Mouse (Mus musculus): ENCODE measurements around the gene Hivep3.
A peak's percentile ranks its signal among the peaks of the same experiment; 100 is the strongest.

The Hivep3 gene

DNA sequence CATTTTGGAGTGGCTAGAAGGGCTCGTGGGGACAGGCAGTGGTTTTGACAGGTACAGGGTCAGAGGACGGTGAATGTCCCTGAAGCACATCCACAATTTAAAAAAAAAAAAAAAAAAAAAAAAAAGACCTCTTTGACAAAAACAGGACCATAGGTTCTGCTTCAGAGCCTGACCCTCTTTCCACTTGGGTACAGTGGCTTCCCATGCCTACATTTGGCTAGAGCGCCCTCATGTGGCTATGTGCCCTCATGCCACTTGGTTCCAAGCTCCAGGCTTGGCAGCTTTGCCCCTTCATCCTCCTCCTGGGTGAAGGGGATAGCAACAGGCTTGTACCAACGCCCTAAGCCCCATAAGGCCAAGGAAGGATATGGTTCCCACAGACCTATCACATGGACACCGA, 371.0 kb downstream of the Hivep3 start:
- DNase-seq (ENCODE audit: low spot score), result no peak

DNA sequence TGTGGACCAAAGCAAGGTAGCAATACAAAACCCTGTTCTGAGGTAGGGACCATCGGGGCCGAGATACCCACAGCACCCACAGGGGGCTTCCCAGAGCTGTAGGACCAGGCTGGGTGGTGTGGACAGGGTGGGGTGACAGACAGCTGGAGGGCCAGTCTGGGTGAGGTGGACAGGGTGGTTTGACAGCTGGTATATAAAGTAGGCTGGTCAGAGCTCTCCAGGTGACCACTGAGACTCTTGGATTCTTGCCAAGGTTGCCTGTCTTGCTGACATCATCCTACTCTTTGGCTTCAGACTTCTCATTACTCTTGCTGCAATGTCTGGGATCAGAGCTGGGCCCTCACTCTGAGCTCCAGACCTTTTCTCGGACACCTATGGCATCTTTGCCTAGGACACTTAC, 372.8 kb downstream of the Hivep3 start:
- DNase-seq (ENCODE audit: low spot score), result no peak

DNA sequence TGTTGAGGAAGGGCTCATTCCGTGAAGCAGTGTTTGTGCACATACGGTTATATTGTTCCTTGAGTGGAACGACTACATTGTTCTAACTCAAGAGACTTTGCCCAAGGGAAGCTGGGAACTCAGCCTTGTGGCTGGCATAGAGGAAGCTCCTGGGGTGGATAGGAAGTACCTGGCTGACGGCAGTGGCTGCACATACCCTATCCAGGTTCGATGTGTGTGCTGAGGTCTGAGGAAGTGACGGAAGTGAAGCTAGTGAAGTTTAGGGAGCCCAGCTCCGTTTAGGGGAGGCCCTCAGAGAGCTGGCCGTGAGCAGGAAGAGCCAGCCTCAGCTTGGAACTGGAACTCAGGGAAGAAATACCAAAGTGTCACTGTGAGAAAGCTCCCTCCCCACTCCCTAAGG, 374.2 kb downstream of the Hivep3 start:
- no peak for DNase-seq (ENCODE audit: low spot score)

DNA sequence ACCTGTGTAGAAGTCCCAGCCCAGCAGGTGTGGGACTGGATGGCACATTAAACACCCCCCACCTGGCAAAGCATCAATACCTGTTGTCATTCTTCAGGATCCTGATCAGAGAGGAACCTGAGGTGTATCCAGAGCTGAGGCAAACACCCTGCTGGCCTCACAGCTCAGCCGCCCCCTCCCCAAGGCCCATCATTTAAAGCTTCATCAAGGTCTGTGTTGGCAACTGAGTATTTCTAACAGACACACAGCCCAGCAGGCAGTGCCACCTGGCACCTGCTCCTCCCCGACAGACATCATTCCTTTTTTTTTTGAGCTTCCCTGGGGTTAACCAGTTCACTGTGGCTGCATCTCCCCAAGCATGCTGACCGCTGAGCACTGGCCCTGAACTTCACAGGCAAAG, 381.9 kb downstream of the Hivep3 start:
- DNase-seq (ENCODE audit: low spot score), result no peak

DNA sequence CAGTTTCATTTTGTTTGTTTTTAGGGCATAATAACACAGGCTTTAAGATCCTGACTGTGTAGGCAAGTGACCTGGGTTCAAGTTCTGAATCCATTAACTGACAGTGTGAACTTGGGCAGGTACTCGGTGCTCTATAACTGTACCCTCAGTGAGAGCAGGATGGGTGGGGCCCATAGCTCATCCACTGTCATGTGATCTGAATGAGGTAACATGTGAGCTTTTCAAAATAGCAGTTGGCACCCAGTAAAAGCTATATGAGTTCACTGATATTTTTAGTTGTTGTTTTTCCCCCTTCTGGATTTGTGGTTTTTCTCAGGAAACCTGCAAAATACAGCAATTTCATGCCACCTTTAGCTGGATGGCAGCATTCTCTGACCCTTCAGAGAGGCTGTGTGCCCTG, 382.7 kb downstream of the Hivep3 start:
- DNase-seq (ENCODE audit: low spot score), result no peak

DNA sequence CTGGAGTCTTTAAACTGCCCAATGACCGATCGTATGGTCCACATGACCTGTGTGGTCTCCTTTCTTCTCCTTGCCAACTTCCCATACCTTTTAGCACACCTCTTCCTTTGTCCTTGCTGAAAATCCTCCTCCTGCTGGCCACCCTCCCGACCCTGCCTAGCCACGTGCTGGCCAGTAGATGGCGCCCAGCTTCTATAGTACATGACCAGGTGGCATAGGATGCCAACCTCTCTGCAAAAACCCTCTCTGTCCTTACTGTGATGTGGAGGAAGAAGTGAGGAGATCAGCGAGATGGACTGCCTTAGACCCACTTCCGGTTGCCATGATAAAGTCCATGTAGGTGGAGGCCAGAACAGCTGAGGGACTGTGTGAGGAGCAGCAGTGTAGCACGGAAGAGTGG, 386.7 kb downstream of the Hivep3 start:
- DNase-seq (ENCODE audit: low spot score), result no peak

DNA sequence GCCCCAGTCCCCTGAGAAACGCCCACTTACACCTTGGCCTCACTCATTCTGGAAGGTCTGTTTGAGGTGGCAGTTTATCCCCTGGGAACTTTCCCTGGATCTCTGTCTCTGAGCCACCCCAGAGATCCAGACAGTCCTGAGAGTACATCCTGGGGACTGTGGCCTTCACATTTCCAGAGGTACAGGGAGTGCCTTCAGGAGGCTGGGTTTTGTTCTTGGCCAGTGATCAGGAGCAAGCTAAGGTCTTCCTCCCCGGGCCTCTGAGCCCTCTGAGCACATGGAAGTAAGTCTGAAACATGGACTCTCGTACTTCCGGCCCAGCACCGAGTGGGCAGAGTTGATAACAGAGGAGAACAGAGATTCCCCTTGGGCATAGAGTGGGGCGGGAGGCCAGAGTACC, 391.1 kb downstream of the Hivep3 start:
- DNase-seq (ENCODE audit: low spot score), result no peak

DNA sequence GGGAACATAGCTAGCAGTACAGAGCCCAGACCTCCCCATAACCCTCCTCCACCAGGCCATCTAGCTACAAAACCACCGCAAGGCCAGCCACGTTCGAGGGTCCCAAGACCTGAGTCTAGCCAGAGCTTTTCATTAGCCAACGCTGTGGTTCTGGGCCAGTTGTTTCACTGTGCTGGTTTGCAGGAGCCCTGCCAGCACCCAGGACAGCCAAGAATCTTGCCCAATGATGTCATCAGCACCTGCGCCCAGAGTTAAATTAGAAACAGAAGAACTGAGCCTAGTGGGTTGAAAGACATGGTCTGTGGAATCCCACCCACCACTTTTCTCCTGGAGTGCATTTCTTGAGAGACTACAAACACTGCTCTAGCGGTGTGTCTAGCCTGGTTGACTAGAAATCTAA, 392.5 kb downstream of the Hivep3 start:
- no peak for DNase-seq (ENCODE audit: low spot score)

DNA sequence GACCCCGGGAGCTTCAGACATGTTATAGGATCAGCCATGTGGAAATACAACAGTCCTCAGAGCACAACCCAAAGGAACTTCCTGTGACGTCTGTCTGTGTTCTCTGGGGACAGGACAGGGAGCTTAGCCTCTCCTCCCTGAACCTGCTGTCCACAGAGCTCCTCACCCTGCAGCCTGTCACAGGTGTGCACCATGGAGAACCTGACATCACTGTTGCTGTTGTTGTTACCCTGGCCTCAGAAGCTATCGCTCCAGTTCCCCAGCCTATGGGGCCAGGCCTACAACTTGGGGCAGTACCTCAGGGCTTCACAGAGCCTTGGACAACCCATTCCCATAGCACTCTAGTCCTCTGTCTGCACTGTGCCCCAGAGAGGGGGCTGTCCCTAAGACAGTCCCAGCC, 393.7 kb downstream of the Hivep3 start:
- no peak for DNase-seq (ENCODE audit: low spot score)

DNA sequence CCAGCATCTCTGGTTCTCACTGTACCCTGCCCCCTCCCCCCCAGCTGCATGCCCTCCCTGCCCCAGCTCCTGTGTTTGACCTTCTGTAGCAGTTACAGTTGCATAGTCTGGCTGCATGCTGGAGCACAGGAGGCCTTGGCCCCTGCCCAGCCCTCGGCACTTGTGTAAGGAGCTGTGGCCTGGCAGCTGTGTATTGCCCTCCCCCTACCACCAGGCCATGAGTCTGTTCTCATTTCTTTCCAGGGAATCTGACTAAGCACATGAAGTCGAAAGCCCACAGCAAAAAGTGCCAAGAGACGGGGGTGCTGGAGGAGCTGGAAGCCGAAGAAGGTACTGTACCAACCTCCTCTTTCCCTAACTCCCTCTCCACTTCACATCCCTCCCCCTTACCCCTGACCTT, 394.4 kb downstream of the Hivep3 start:
- DNase-seq (ENCODE audit: low spot score), result peak; percentile 69

DNA sequence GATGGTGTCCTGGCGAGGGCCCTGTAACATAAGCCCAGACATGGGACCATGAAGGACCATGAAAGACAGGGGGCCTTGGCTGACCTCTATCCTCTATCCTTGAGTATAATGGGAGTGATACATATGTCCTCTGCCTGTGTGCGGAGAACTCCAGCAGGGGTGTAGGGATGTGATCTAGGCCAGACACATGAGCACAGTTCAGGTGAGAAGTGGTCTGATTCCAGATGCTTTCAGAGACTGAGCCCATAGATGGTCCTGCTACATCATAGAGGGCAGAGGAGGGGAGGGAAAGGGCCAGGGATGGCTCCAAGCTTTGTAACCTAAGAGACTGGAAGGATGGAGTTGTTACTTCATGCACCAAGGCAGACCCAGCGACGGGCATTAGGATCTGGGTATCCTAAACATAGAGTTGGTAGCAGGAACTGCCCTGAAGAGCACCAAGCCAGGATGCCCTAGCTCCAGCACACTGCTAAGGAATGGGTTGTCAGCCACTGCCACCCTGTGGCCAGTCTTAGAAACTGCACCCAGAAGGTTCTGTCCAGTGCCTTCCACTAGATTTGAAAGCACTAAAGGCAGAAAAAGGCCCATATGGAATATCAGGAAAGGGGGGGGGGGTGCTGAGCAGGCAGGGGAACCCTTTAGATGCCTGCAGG, 395.8 kb downstream of the Hivep3 start:
- no peak for DNase-seq (ENCODE audit: low spot score)

DNA sequence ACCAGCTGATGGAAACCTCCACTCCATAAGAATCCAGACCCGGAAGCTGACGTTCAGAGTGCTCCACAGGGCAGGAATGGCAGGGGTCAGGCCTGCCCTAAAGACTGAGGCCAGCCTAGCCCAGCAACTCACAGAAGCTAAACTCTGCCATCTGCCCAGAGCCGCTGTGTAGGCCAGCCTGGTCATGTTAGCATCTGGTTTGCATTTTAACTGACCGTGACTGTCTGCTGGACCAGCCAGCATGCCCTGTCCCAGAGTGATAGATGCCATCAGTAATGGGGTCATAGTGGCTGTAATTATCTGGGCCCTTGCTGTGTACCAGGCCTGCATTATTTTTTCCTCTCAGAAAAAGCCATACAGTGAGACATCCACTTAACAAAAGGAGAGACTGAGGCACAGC, 397.3 kb downstream of the Hivep3 start:
- DNase-seq (ENCODE audit: low spot score), result no peak

DNA sequence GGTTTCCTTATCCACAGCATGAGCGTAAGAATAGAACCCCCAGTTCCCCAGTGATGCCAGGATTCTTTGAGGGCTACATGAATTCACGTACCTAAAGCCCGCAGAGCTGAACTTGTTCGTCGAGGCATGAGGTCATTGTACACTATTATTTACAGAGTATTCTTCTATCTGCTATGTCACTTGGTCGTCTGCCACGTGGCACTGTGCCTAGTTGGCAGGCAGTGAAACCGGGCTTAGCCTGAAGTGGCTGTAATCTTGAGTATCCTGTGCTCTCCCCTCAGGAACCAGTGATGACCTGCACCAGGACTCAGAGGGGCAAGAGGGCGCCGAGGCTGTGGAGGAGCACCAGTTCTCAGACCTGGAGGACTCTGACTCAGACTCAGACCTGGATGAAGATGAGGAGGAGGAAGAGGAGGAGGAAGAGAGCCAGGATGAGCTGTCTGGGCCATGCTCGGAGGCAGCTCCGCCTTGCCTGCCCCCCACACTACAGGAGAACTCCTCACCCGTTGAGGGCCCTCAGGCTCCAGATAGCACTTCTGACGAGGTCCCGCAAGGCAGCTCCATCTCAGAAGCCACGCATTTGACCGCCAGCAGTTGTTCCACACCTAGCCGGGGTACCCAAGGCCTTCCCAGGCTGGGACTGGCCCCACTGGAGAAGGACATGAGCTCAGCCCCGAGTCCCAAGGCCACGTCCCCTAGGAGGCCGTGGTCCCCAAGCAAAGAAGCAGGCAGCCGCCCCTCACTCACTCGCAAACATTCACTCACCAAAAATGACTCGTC, 398.0 kb downstream of the Hivep3 start:
- peak; percentile 77 for DNase-seq (ENCODE audit: low spot score)

DNA sequence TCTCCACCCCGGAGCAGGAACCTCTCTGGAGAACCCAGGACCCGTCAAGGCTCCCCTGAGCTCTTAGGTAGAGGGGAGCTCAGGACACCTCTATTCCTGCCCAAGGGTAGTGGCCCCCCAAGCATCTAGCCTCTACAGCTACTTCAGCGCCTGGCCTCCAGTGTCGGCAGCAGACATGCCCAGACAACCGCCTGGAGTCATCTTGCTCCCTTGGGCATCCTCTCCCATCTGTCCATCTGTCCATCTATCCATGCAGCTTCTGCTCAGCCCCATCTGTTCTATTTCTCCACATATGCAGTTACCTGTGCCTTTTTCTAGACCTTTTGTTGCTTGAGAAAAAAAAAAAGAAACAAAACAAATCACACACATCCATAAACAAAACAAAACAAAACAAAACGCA, 400.6 kb downstream of the Hivep3 start:
- no peak for DNase-seq (ENCODE audit: low spot score)

DNA sequence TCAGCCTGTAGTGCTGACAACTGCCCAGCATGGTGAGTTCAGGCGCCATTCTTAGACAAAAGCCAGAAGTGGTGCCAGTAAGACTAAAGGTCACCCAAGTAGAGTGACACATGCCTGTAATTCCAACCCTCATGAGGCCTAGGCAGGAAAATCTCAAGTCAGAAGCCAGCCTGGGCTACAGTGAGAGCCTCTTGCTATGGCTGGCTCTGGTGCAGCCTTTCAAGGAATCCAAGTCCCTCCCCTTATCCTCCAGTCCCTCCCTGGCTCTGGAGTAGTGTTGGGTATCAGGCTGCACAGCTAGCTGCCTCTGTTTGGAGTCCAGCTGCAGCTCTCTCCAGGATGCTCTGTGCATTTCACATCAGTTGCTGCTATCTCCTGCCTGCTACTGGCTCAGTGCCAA, 408.2 kb downstream of the Hivep3 start:
- no peak for DNase-seq (ENCODE audit: low spot score)

DNA sequence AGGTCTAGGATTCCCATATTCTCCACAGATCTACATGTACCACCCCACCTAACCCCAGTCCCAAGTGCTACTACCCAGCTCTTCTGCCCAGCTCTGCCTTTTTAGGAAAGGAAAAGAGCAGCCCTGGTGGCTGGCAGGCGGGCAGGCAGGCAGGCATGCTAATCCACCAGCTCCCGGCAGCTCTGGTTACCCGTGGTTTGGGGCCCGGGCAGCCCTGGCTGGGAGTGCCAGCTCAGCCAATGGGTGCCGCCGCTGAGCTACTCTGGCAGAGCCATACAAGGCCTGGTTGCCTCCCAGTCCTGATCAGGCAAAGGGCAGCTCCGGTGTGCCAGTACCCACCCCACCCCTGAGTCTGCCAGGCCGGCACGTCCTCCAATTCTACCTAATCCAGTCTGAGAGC, 409.3 kb downstream of the Hivep3 start:
- no peak for DNase-seq (ENCODE audit: low spot score)

DNA sequence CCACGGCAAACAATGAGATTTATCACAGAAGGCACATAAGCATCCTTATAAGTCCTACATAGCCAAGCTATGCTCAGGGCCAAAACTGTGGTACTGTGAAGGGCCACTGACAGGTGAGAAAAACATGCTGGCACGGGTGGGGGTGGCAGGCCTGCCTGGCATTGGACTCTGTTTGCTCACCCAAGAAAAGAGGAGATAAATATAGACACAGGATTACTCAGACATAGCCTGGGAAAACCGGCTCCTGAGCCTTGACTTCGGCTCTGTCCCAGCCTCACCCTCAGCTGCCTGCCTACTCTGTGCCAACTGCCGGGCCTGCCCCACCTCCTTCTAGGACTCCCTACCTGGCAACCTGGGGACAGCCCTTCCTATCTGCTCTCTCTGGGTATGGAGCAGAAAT, 410.8 kb downstream of the Hivep3 start:
- DNase-seq (ENCODE audit: low spot score), result no peak

DNA sequence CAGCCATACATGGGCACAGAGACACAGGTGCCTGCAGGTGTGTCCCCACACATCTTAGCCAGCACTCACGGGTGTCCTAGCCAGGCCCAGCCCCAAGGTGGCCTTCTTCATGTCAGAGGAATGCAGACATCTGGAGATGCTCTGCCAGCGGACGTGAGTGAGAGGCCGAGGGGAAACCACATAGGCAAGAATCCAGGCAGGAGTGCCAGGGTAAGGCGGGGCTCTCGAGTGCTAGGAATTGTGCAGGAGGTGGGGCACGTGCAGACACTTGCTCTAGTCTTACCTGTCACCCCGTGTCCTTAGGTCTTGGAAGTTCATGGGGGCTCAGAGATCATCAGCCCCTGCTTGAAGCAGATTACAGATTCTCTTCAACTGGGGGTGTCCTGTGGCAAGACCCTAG, 412.3 kb downstream of the Hivep3 start:
- no peak for DNase-seq (ENCODE audit: low spot score)

DNA sequence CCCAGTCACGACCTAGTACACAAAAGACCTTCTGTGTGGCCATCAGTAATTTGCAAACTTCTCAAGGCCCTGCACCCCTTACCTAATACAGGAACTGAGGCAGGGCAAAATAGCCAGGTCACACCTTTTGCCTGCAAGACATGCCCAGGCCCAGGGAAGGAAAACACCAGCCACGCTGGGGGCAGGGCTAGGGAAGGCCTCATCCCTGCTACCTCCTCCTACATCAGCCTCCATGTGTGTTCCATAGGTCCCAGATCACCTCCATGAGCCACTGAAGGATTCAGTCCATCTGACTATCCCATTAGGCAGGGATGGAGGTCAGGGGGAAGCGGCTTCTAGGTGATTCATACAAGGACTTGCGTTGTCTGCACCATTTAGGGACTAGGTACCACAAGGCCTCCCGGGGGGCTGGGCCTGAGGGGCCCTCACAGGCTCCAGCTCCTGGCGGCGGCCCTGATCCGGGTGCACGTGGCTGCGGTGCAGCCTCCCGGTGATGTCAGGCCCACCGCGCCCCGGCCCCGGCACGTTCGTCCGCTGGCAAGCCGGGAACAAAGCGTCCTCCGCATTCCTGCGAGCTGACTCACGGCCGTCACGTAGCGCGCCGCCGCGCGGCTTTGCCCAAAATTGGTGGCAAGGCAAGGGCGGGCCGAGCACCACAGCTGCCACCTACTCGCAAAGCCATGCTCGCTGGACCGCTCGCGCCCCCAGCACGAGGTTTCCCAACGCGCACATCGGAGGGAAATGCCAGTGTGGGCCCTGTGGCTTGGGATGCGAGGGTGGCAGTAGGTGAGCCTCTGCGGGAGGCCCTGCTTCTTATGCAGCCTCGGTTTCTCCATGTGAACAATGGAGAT, 414.9 kb downstream of the Hivep3 start:
- DNase-seq (ENCODE audit: low spot score), result peak; percentile 81

DNA sequence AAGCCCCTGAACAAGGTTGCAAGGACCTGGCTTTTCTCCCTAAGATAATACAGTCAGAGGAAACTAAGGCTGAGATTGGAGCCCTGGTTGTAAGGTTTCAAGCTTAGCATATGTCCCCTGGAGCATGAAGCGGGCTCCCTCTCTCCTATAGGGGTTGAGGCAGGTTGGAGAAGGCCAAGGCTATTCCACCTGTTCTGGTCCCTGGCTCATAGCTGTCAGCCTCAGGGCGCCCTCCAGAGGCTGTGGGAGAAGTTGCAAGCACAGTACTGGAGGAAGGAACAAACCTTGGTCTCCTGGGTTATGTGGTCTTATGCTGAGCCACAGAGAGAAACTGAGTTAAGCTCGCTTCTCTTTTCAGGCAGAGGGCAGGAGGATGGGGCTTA, 415.5 kb downstream of the Hivep3 start:
- no peak for DNase-seq (ENCODE audit: low spot score)

DNA sequence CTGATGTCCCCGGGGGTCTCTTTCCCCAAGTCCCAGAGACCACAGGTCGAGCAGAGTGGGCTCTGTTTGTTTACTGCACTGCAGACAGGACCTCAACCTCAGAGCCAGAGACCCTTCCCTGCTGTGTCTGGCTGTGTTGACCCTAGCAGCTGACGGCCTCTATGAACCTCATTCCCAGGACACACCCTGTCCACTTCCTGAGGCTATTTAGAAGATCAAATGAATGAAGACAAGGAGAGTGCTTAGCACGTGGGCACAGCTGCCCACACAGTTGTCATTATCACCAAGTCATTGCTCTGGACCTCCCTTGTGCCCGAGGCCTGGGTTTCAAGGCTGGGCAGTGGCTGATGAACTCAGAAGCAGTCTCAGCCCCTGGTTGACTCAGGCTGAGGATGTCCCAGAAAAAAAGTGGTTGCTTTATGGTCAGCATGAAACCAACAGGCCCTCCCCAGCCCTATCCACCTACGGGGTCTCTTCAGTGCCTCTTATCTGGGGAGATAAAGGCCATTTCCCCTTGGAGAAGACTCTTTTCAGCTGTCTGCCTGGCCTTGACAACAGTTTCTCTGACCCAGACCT, 416.8 kb downstream of the Hivep3 start:
- no peak for DNase-seq (ENCODE audit: low spot score)

DNA sequence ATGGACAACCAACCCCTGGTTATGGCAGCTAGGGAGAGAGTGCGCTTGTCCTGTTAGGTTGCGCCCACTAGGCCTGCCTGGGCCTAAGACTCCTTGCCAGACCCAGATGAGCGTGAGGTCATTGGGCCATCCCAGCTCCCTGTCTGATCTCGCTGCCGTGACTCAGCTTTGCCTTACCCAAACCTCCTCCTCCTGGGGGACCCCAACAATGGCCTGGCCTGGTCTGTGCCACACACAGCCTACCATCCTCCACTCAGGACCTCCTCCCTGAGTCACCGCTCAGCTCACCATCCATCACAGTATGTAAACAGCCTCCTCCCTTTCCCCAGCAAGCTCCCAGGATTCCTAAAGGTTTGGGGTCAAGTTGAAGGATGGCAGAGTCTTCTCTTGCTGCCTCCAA, 418.3 kb downstream of the Hivep3 start:
- DNase-seq (ENCODE audit: low spot score), result no peak

DNA sequence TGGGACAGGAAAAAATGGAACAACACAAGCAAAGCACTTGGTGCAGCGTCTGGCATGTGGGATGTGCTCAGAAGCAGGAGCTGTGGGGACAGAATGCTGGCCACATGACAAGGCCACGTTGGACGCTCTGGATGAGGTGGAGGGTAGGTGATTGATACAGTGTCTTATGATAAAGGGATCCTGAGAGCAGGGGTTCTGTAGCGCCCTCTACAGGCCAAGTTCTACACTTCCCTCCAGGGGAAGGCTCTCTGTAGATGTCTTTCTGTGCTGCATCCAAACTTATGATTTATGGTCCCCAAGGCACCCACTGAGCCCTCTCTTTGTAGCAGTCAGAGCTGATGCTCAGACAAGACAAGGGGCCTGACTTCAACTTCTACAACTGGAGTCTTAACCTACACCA, 419.1 kb downstream of the Hivep3 start:
- no peak for DNase-seq (ENCODE audit: low spot score)

Measured in ovary, adult 18-20 months (tissue).